19 mouse cellular contexts compared by ENCODE assay signal in the genomic region with DNA sequence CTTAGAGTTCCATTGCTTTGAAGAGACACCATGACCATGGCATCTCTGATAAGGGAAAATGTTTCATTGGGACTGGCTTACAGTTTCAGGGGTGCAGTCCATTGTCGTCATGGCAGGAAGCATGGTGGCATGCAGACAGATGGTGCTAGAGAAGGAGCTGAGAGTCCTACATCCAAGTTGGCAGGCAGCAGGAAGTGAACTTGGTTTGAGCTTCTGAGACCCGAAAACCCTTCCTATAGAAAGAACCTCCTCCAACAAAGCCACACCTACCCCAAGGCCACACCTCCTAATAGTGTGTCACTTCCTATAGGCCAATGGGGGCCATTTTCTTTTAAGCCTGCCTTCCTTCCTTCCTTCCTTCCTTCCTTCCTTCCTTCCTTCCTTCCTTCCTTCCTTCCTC.
"Had no signal": no experiment of that assay in that cellular context is flagged by ENCODE, and none has a peak within 500 bp of the region (broad histone marks: within the 10 kb centered on the region; RNA-seq: fewer than 3 reads in every experiment).

No protein-coding gene starts in this region.

- H3K27ac ChIP-seq: hindbrain, embryonic 10.5 days; hindbrain, embryonic 12.5 days; hindbrain, embryonic 14.5 days; intestine, embryonic 15.5 days; layer of hippocampus, adult 2 months; left cerebral cortex, adult 2 months; limb, embryonic 10.5 days; limb, embryonic 12.5 days; liver, embryonic 13.5 days had no signal

- H3K9ac ChIP-seq: heart, embryonic 12.5 days; hindbrain, embryonic 12.5 days; hindbrain, embryonic 14.5 days; intestine, embryonic 15.5 days; limb, embryonic 12.5 days; liver, embryonic 13.5 days had no signal

- H3K36me3 ChIP-seq: heart, embryonic 10.5 days; heart, embryonic 12.5 days; hindbrain, embryonic 10.5 days; hindbrain, embryonic 12.5 days; intestine, embryonic 15.5 days; limb, embryonic 10.5 days; limb, embryonic 12.5 days; liver, embryonic 13.5 days had no signal

- H3K4me3 ChIP-seq: heart, embryonic 10.5 days; heart, embryonic 12.5 days; hindbrain, embryonic 10.5 days; hindbrain, embryonic 12.5 days; intestine, embryonic 15.5 days; layer of hippocampus, adult 2 months; left cerebral cortex, adult 2 months; limb, embryonic 10.5 days; limb, embryonic 12.5 days; liver, embryonic 13.5 days had no signal

- H3K27me3 ChIP-seq: heart, embryonic 12.5 days; hindbrain, embryonic 12.5 days; intestine, embryonic 15.5 days; limb, embryonic 12.5 days; liver, embryonic 13.5 days had no signal

- DNase-seq: gastrocnemius, postnatal 14 days; gastrocnemius, postnatal 36 days; kidney, adult 18-20 months; liver; liver, embryonic 13.5 days had no signal

- ATAC-seq: hindbrain, embryonic 16.5 days; inflammation-experienced regulatory T-cells, adult 6 months; intestine, embryonic 15.5 days; intestine, postnatal 0 days had no signal

- H3K9me3 ChIP-seq: heart, embryonic 10.5 days; heart, embryonic 12.5 days; hindbrain, embryonic 10.5 days; hindbrain, embryonic 12.5 days; intestine, embryonic 15.5 days; limb, embryonic 10.5 days; limb, embryonic 12.5 days; liver, embryonic 13.5 days had no signal

- H3K4me1 ChIP-seq: liver, embryonic 13.5 days had no signal

- H3K4me2 ChIP-seq: heart, embryonic 12.5 days; hindbrain, embryonic 12.5 days; hindbrain, embryonic 14.5 days; intestine, embryonic 15.5 days; limb, embryonic 12.5 days; liver, embryonic 11.5 days; liver, embryonic 13.5 days had no signal
